Mouse (Mus musculus): ENCODE measurements at regions not wholly inside any gene's neighbourhood (a gene's known extent, or its start where the extent isn't known, plus 50 kb on each side); places are given as distances from the start of the nearest gene placed in this dataset.

GRCm38 (mm10) chr10:122564473-122564872 lies 114.1 kb upstream of the Ppm1h start:
- no peak for DNase-seq (ENCODE audit: low read depth, low spot score)

GRCm38 (mm10) chr10:122566601-122567000 lies 112.0 kb upstream of the Ppm1h start:
- DNase-seq (ENCODE audit: low read depth, low spot score): peak; percentile 44

GRCm38 (mm10) chr10:122569546-122570202 lies 108.9 kb upstream of the Ppm1h start:
- no peak for DNase-seq (ENCODE audit: low read depth, low spot score)

- DNase-seq (ENCODE audit: low read depth, low spot score): no peak
Observed at GRCm38 (mm10) chr10:122570909-122571551, 107.5 kb upstream of the Ppm1h start.

- no peak for DNase-seq (ENCODE audit: low read depth, low spot score)
Observed at GRCm38 (mm10) chr10:122576171-122577063, 102.1 kb upstream of the Ppm1h start.

- DNase-seq (ENCODE audit: low read depth, low spot score): peak; percentile 71
Observed at GRCm38 (mm10) chr10:122578209-122579001, 100.2 kb upstream of the Ppm1h start.

- peak; percentile 50 for DNase-seq (ENCODE audit: low read depth, low spot score)
Observed at GRCm38 (mm10) chr10:122581096-122581495, 97.5 kb upstream of the Ppm1h start.

- no peak for DNase-seq (ENCODE audit: low read depth, low spot score)
Observed at GRCm38 (mm10) chr10:122587541-122587940, 91.0 kb upstream of the Ppm1h start.

- no peak for DNase-seq (ENCODE audit: low read depth, low spot score)
Observed at GRCm38 (mm10) chr10:122599511-122599910, 79.1 kb upstream of the Ppm1h start.

- no peak for DNase-seq (ENCODE audit: low read depth, low spot score)
Observed at GRCm38 (mm10) chr10:122602394-122602793, 76.2 kb upstream of the Ppm1h start.

- no peak for DNase-seq (ENCODE audit: low read depth, low spot score)
Observed at GRCm38 (mm10) chr10:122603960-122604359, 74.6 kb upstream of the Ppm1h start.

GRCm38 (mm10) chr10:122613281-122613680 lies 65.3 kb upstream of the Ppm1h start:
- no peak for DNase-seq (ENCODE audit: low read depth, low spot score)

GRCm38 (mm10) chr10:122613891-122614290 lies 64.7 kb upstream of the Ppm1h start:
- no peak for DNase-seq (ENCODE audit: low read depth, low spot score)

GRCm38 (mm10) chr10:122614720-122615119 lies 63.8 kb upstream of the Ppm1h start:
- DNase-seq (ENCODE audit: low read depth, low spot score): no peak

GRCm38 (mm10) chr10:122615658-122616057 lies 62.9 kb upstream of the Ppm1h start:
- no peak for DNase-seq (ENCODE audit: low read depth, low spot score)

- no peak for DNase-seq (ENCODE audit: low read depth, low spot score)
Observed at GRCm38 (mm10) chr10:122616385-122616784, 62.2 kb upstream of the Ppm1h start.

- no peak for DNase-seq (ENCODE audit: low read depth, low spot score)
Observed at GRCm38 (mm10) chr10:122618854-122619253, 59.7 kb upstream of the Ppm1h start.

- DNase-seq (ENCODE audit: low read depth, low spot score): peak; percentile 11
Observed at GRCm38 (mm10) chr10:122619406-122620116, 59.0 kb upstream of the Ppm1h start.

Measured in R1 (cell line).